Mouse (Mus musculus): ENCODE data around the gene Vmn1r221.
"Not testable (repeated sequence)": the region's sequence is repeated elsewhere in the genome, so short reads cannot be mapped to it uniquely, and the experiment has no call there.

The Vmn1r221 gene

DNA sequence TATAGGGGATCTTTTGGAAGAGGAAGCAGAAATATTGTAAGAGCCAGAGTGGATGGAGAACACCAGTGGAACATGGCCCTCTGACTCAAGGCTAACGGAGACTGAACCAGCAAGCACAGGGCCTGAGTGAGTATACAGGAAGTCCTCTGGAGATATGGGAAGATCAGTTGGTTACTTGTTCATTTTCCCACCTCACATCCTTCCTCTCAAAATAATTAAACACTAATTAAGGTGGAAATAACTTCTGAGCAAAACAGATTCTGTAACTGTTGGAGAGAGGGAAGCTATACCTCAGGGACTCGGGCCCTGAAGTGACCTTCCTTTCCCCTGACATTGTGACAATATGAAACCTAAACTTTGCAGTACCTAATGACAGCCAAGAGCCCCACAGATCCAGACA, at the start of gene Vmn1r221:
TSS of gene Vmn1r221 (plus strand) at position 301 of the 400 bp plus-strand sequence.
- DNase-seq (ENCODE audit: low read depth, low spot score) = not testable (repeated sequence)

- not testable (repeated sequence) for DNase-seq (ENCODE audit: low read depth, low spot score)
Observed at GRCm38 (mm10) chr13:23166471-23166870, 47.5 kb upstream of the Vmn1r221 start.

DNA sequence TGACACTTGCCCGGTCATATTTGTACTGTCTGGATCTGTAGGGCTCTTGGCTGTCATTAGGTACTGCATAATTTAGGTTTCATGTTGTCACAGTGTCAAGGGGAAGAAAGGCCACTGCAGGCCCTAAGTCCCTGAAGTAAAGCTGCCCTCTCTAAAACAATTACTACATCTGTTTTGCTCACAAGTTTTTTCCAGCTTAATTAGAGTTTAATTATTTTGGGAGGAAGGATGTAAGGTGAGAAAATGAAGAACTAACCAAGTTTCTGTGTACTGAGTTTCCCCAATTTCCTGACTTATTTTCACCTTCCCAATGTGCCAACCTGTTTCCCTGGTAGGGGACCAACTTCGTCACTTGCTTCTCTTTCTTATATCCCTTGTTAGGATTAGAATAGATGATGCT, 26.1 kb upstream of the Vmn1r221 start, which contains the start of gene Vmn1r220:
TSS of gene Vmn1r220 (minus strand) at position 101 of the 400 bp plus-strand sequence.
- DNase-seq (ENCODE audit: low read depth, low spot score) = no peak

DNA sequence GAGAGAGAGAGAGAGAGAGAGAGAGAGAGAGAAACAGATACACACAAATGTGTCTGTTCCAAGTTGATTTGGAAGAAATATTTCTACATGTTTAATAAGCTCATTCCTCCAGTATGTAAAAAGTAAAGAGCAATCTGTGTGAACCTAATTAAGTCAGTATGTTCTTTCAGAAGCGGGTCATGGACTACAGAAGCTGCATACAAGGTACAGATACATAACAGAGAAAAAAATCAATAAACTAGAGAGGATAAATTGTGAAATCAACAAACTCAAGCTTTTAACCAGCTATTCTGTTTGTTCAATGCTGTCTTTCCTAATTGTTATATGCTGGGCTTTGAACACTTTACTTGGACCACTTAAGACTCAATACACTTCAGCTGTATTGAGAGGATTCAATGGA, 10.0 kb upstream of the Vmn1r221 start:
- not testable (repeated sequence) for DNase-seq (ENCODE audit: low read depth, low spot score)

DNA sequence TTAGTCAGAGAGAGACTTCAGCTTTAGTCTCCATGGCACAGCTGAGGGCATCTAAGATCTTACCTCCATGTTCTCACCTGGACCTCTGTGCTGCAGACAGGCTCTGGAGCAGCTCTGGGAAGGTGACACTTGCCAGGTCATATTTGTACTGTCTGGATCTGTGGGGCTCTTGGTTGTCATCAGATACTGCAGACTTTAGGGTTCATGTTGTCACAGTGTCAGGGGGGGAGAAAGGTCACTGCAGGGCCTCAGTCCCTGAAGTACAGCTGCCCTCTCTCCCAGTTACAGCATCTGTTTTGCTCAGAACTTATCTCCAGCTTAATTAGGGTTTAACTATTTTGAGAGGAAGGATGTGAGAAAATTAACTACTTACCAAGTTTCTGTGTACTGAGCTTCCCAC, 21.9 kb downstream of the Vmn1r221 start, which contains the start of gene Vmn1r222:
TSS of gene Vmn1r222 (minus strand) at position 101 of the 400 bp plus-strand sequence.
- not testable (repeated sequence) for DNase-seq (ENCODE audit: low read depth, low spot score)

- not testable (repeated sequence) for DNase-seq (ENCODE audit: low read depth, low spot score)
Observed at GRCm38 (mm10) chr13:23246834-23247233, 32.9 kb downstream of the Vmn1r221 start, which contains the start of gene Vmn1r223. Vmn1r223 (plus strand) TSS chr13:23247134.

GRCm38 (mm10) chr13:23258546-23259048, 44.7 kb downstream of the Vmn1r221 start:
- no peak for DNase-seq (ENCODE audit: low read depth, low spot score)

DNA sequence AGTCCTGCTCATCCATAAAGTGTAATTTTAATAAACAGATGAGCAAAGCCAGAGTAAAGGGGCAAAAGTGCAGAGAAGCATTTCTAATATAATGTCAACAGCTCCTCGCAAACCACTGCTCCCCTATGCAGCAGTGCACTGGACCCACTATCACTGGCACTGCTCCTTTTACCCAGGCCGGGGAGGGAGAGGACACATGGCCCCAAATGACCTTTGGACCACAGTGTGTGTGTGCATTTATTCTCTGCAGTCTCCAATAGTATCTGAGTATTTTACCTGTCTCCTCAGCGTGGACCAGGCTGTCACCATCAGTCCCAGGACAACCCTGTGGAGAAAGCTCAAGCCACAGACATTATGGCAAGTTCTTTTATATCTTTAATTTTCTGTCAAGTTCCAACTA, 54.7 kb downstream of the Vmn1r221 start:
- DNase-seq (ENCODE audit: low read depth, low spot score) = not testable (repeated sequence)

DNA sequence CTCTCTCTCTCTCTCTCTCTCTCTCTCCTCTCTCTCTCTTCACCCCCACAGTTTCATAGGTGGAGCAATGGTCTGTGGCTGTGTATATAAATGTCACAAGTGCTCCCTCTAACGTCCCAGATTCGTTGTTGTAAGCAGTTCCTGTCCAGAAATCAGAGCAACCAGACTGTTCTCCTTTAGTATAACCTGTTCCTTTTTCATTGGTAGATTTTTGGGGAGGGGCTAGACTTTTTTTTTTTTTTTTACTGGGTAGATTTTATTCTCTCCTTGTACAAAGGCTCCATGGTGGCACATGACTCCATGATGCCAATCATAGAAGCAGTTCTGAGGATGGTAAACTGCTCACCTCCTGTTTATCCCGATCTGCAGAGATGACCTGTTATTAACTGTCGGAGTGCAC, 55.2 kb downstream of the Vmn1r221 start:
- DNase-seq (ENCODE audit: low read depth, low spot score) = peak; percentile 21

- no peak for DNase-seq (ENCODE audit: low read depth, low spot score)
Observed at GRCm38 (mm10) chr13:23269681-23270080, 55.8 kb downstream of the Vmn1r221 start.

GRCm38 (mm10) chr13:23270321-23271101, 56.6 kb downstream of the Vmn1r221 start:
- no peak for DNase-seq (ENCODE audit: low read depth, low spot score)

Data from A20 (cell line).